9 mouse cellular contexts compared by ENCODE assay signal in genomic region chr12:8781681-8782378, GRCm38 (mm10). TPM values are rescaled to one million over a fixed set of nuclear protein-coding genes. Genes with fewer than 3 reads are reported as not detected.
DNase-seq lines count a peak whose midpoint lies in the region; ATAC-seq and TF ChIP-seq lines count a peak whose summit lies in the region.
"Had no signal": no experiment of that assay in that cellular context is flagged by ENCODE, and none has a peak within 500 bp of the region (broad histone marks: within the 10 kb centered on the region; RNA-seq: fewer than 3 reads in every experiment).

No protein-coding gene starts in this region.

- peak; percentile 90 for DNase-seq in liver, adult 2 months (ENCODE audit: extremely low read depth, low read depth, low spot score)
- DNase-seq in kidney, postnatal 25 days = peak; percentile 59 to 85
- DNase-seq in testis, postnatal 10 days (ENCODE audit: low spot score) = peak; percentile 54
- DNase-seq in left cerebral cortex, postnatal 36 days (ENCODE audit: low spot score in 2 of 2) = no peak
- DNase-seq in B cell, adult 2 months = no peak
- DNase-seq in left cerebral cortex, adult 8-10 months (ENCODE audit: low spot score in 2 of 2) = no peak

- peaks cover 56% of the 10 kb centered on the region for H3K79me2 ChIP-seq in liver, adult 2 months (ENCODE audit: control insufficient read depth, insufficient read depth, low read length)

- no peak for TF ChIP-seq CTCF in liver, adult 2 months (IDR thresholded peaks at IDR 0.05; ENCODE audit: low read depth, low read length)

- peak overlapping the region; percentile 82 for H3K27ac ChIP-seq in liver, adult 2 months (replicated peaks; ENCODE audit: insufficient read depth, low read depth, low read length)
- H3K27ac ChIP-seq in liver, embryonic 12.5 days = no peak overlapping the region
- H3K27ac ChIP-seq in embryonic facial prominence, embryonic 15.5 days (replicated peaks) = peak overlapping the region; percentile 80

- H3K27me3 ChIP-seq in liver, adult 2 months (ENCODE audit: control insufficient read depth, insufficient read depth, low read length) = no peaks in the 10 kb centered on the region
- no peaks in the 10 kb centered on the region; the same call in 1 of the 2 replicates for H3K27me3 ChIP-seq in liver, embryonic 12.5 days (replicated peaks)
- no peaks in the 10 kb centered on the region for H3K27me3 ChIP-seq in embryonic facial prominence, embryonic 15.5 days

- no peak overlapping the region for H3K4me3 ChIP-seq in liver, adult 2 months (ENCODE audit: insufficient read depth, low read depth, low read length)
- H3K4me3 ChIP-seq in liver, embryonic 12.5 days = no peak overlapping the region
- no peak overlapping the region for H3K4me3 ChIP-seq in embryonic facial prominence, embryonic 15.5 days (replicated peaks)
- H3K4me3 ChIP-seq: erythroblast, embryonic 14.5 days had no signal

- no peak overlapping the region for H3K4me2 ChIP-seq in liver, embryonic 12.5 days
- H3K4me2 ChIP-seq in embryonic facial prominence, embryonic 15.5 days (replicated peaks) = peak overlapping the region; percentile 19; the same call in 1 of the 2 replicates

- 22% methylated on average over 9 of the region's 9 CpGs for WGBS in liver, adult 2 months
- WGBS in liver, embryonic 12.5 days (ENCODE audit: insufficient replicate concordance) = 77% methylated on average over 9 of the region's 9 CpGs
- 55% methylated on average over 9 of the region's 9 CpGs for WGBS in embryonic facial prominence, embryonic 15.5 days

- no peak for TF ChIP-seq POLR2A in liver, adult 2 months (IDR thresholded peaks at IDR 0.05; ENCODE audit: extremely low read depth, insufficient read depth, low read length)

- H3K36me3 ChIP-seq in liver, adult 2 months (ENCODE audit: control insufficient read depth, insufficient read depth, low read length) = no peaks in the 10 kb centered on the region
- no peaks in the 10 kb centered on the region for H3K36me3 ChIP-seq in liver, embryonic 12.5 days
- H3K36me3 ChIP-seq in embryonic facial prominence, embryonic 15.5 days = no peaks in the 10 kb centered on the region

- H3K4me1 ChIP-seq in liver, adult 2 months (ENCODE audit: control insufficient read depth, insufficient read depth, low read length) = peaks cover 62% of the 10 kb centered on the region
- H3K4me1 ChIP-seq in liver, embryonic 12.5 days = peaks cover 49% of the 10 kb centered on the region
- peaks cover 86% of the 10 kb centered on the region for H3K4me1 ChIP-seq in embryonic facial prominence, embryonic 15.5 days

- peak overlapping the region; percentile 45 for H3K9ac ChIP-seq in liver, adult 2 months (ENCODE audit: low read depth, low read length)
- no peak overlapping the region for H3K9ac ChIP-seq in liver, embryonic 12.5 days
- H3K9ac ChIP-seq in embryonic facial prominence, embryonic 15.5 days = no peak overlapping the region

- no peak for ATAC-seq in liver, embryonic 12.5 days
- ATAC-seq in embryonic facial prominence, embryonic 15.5 days (ENCODE audit: insufficient number of reproducible peaks, low FRiP score, low TSS enrichment, low read depth) = peak; percentile 53; the same call in 1 of the 2 replicates

- intact Hi-C loops in left cerebral cortex, postnatal 36 days (cut with DNase I) = no loop called here

- no peaks in the 10 kb centered on the region for H3K9me3 ChIP-seq in liver, embryonic 12.5 days (replicated peaks)
- H3K9me3 ChIP-seq in embryonic facial prominence, embryonic 15.5 days (replicated peaks) = no peaks in the 10 kb centered on the region

RNA-seq across cellular contexts. Expression of gene Sdc1, which starts 10.7 kb away (rescaled TPM):
- 164 and 316 TPM in 2 replicates for total RNA-seq in liver, adult 2 months (2014; rRNA removed)
- polyA plus RNA-seq in liver, adult 2 months (2012; rRNA removed) = 321 and 421 TPM in 2 replicates
- polyA plus RNA-seq in liver, embryonic 12.5 days (2016; fragmentation: Nextera tagmentation; extraction: Ambion mirVana) = 27.7 and 30.2 TPM in 2 replicates
- 176 and 181 TPM in 2 replicates for polyA plus RNA-seq in embryonic facial prominence, embryonic 15.5 days (2015; fragmentation: Nextera tagmentation; extraction: Ambion mirVana)
- total RNA-seq in left cerebral cortex, postnatal 36 days (2021) = 1 to 10 TPM; 1.4 to 1.6 TPM
- 1 to 10 TPM in 3 of 4 experiments, under 1 TPM in 1; 0.87 to 1.7 (median 1.4) TPM for total RNA-seq in left cerebral cortex, adult 8-10 months (2022)

Comparison
In these comparisons a context has a peak if more than half of its experiments do, and no peak if none do; other contexts are left out.
1. DNase-seq: peak in liver, adult 2 months (single experiment), kidney, postnatal 25 days (2 of 2) and testis, postnatal 10 days (single experiment); none in left cerebral cortex, postnatal 36 days (0 of 2), B cell, adult 2 months (0 of 2) and left cerebral cortex, adult 8-10 months (0 of 2).
2. RNA of gene Sdc1, which starts 10.7 kb away (total RNA-seq): 164 to 316 TPM in liver, adult 2 months; 1.4 to 1.6 TPM in left cerebral cortex, postnatal 36 days and 0.87 to 1.7 TPM in left cerebral cortex, adult 8-10 months; every median in the first group is over 10 times any median in the second.